Mouse (Mus musculus): ENCODE data around the gene Pcgf2.

DNA sequence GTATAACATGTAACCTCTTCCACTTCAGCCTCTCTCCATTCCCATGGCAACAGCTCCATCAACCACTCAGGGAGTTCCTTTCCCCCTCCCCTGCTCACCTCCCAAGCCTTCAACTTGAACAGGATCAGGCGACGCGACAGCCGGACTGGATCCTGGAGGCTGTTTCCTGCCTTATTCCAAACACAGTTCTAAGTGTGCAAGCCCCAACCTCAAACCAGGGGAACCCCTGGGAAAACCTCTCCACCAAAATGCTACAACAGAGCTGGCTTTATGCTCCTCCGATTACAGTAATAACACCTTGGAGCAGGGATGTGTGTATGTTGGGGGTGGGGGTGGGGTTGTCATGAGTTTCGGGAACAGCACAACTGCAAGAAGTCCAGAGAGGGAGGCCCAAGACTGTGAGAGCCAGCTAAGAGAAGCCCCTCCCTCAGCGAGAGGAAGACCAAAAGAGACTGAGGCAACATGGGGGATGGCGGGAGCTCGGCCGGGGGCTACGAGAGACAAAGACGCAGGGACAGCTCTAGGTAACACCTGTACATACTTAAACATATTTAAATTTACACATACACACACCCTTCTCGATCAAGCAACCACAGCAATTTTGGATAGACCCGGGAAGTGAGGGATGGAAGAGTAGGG lies 2.3 kb downstream of the Pcgf2 start:
- TF ChIP-seq CTCF (IDR thresholded peaks at IDR 0.05) = no peak
- TF ChIP-seq EP300 (IDR thresholded peaks at IDR 0.05) = no peak
